Mouse (Mus musculus) MEL (cell line): Measurements from ENCODE around the gene Slc51a. TPM values are rescaled to one million over a fixed set of nuclear protein-coding genes. Genes with fewer than 3 reads are reported as not detected.

Source experiments
- DNase-seq: peaks from one replicate; pipeline ENCODE4 v3.0.0; 2011; ENCODE audit warnings: low read depth, low spot score
- H3K27ac ChIP-seq: 2 replicates; pipeline ENCODE4 v1.5.1; 2012; ENCODE audit warnings: low read depth, mild to moderate bottlenecking, control low read depth, low read length, moderate library complexity; ENCODE audit not compliant: control insufficient read depth
- H3K27me3 ChIP-seq, 2 experiments: fragments of 150-350 bp in 1 of 2; sonication (generic) in 1 of 2; 2 replicates each; pipeline ENCODE4 v1.6.1; 2012; ENCODE audit warnings: low read length in 2 of 2, mild to moderate bottlenecking in 2 of 2, improper control_type of control experiment in 1 of 2, moderate library complexity in 1 of 2; ENCODE audit not compliant: insufficient read depth in 2 of 2, control insufficient read depth in 1 of 2
- H3K36me3 ChIP-seq, 2 experiments: 2 replicates each; pipeline ENCODE4 v1.6.1; 2012 to 2014; ENCODE audit warnings: low read length in 2 of 2, improper control_type of control experiment in 1 of 2, inconsistent platforms in 1 of 2, mild to moderate bottlenecking in 1 of 2; ENCODE audit not compliant: insufficient read depth in 2 of 2, control insufficient read depth in 1 of 2
- H3K4me1 ChIP-seq, 2 experiments: fragments of 150-350 bp in 1 of 2; sonication (generic) in 1 of 2; 2 replicates each; pipeline ENCODE4 v1.6.1; 2012; ENCODE audit warnings: low read length in 2 of 2, improper control_type of control experiment in 1 of 2, mild to moderate bottlenecking in 1 of 2; ENCODE audit not compliant: insufficient read depth in 2 of 2, control insufficient read depth in 1 of 2
- H3K4me3 ChIP-seq, 2 experiments: fragments of 150-350 bp in 1 of 2; sonication (generic) in 1 of 2; 2 replicates each; pipeline ENCODE4 v1.5.1; 2012; ENCODE audit warnings: low read depth in 2 of 2, low read length in 2 of 2, mild to moderate bottlenecking in 2 of 2, moderate library complexity in 2 of 2, control low read depth in 1 of 2, improper control_type of control experiment in 1 of 2; ENCODE audit not compliant: control insufficient read depth in 1 of 2, insufficient read depth in 1 of 2
- H3K79me2 ChIP-seq: 2 replicates; pipeline ENCODE4 v1.6.1; 2012; ENCODE audit warnings: mild to moderate bottlenecking, low read length, moderate library complexity; ENCODE audit not compliant: control insufficient read depth, poor library complexity, insufficient read depth
- H3K9ac ChIP-seq: 2 replicates; pipeline ENCODE4 v1.6.1; 2012; ENCODE audit warnings: low read depth, mild to moderate bottlenecking, control low read depth, low read length, moderate library complexity; ENCODE audit not compliant: control insufficient read depth, poor library complexity, severe bottlenecking
- H3K9me3 ChIP-seq: fragments of 150-350 bp; sonication (generic); replicated peaks from 2 replicates; pipeline ENCODE4 v1.6.1; 2012; ENCODE audit warnings: mild to moderate bottlenecking, low read length, improper control_type of control experiment, moderate library complexity; ENCODE audit not compliant: insufficient read depth
- CHD2 ChIP-seq: IDR thresholded peaks from 2 replicates; pipeline ENCODE4 v1.6.1; 2011; ENCODE audit warnings: low read length, improper control_type of control experiment
- E2F4 ChIP-seq: IDR thresholded peaks from 2 replicates; pipeline ENCODE4 v1.6.1; 2011; ENCODE audit warnings: low read depth, low read length, improper control_type of control experiment, borderline replicate concordance
- HCFC1 ChIP-seq: IDR thresholded peaks from 2 replicates; pipeline ENCODE4 v1.6.1; 2012; ENCODE audit warnings: low read depth, mild to moderate bottlenecking, inconsistent platforms, low read length, improper control_type of control experiment, moderate library complexity
- MAX ChIP-seq: IDR thresholded peaks from 2 replicates; pipeline ENCODE4 v1.6.1; 2011; ENCODE audit warnings: low read length, improper control_type of control experiment
- MXI1 ChIP-seq: IDR thresholded peaks from 2 replicates; pipeline ENCODE4 v1.6.1; 2011; ENCODE audit warnings: mild to moderate bottlenecking, low read depth, low read length, improper control_type of control experiment
- MYC ChIP-seq: IDR thresholded peaks from 2 replicates; pipeline ENCODE4 v1.6.1; 2011; ENCODE audit warnings: low read depth, mild to moderate bottlenecking, low read length, improper control_type of control experiment, moderate library complexity
- NRF1 ChIP-seq: IDR thresholded peaks from 2 replicates; pipeline ENCODE4 v1.6.1; 2014; ENCODE audit warnings: low read depth, mild to moderate bottlenecking, inconsistent platforms, low read length, improper control_type of control experiment, moderate library complexity; ENCODE audit not compliant: poor library complexity, insufficient read depth, severe bottlenecking
- TAL1 ChIP-seq: IDR thresholded peaks from 2 replicates; pipeline ENCODE4 v1.6.1; 2012; ENCODE audit warnings: mild to moderate bottlenecking, inconsistent platforms, low read length, moderate library complexity, mixed read lengths
- TBP ChIP-seq: IDR thresholded peaks from 2 replicates; pipeline ENCODE4 v1.8.0; 2011; ENCODE audit warnings: low read depth, low read length, improper control_type of control experiment
- USF2 ChIP-seq, 2 experiments: IDR thresholded peaks; 2 replicates each; pipeline ENCODE4 v1.6.1; 2011 to 2012; ENCODE audit warnings: improper control_type of control experiment in 2 of 2, low read length in 2 of 2, borderline replicate concordance in 1 of 2, inconsistent platforms in 1 of 2, low read depth in 1 of 2, mild to moderate bottlenecking in 1 of 2; ENCODE audit not compliant: insufficient read depth in 1 of 2
- ZKSCAN1 ChIP-seq: IDR thresholded peaks from 2 replicates; pipeline ENCODE4 v1.6.1; 2012; ENCODE audit warnings: low read depth, mild to moderate bottlenecking, inconsistent platforms, low read length, improper control_type of control experiment, moderate library complexity
- ZNF384 ChIP-seq: IDR thresholded peaks from 2 replicates; pipeline ENCODE4 v1.6.1; 2012; ENCODE audit warnings: low read depth, mild to moderate bottlenecking, inconsistent platforms, low read length, improper control_type of control experiment
- polyA plus RNA-seq, 2 experiments: library from polyadenylated mRNA; stranded (reverse) in 1 of 2; unstranded in 1 of 2; fragments of >175 nt in 1 of 2; fragments of >200 nt in 1 of 2; gene quantifications; 2 replicates each; pipeline versions ENCODE4 v1.2.1 to v1.2.4; 2012; ENCODE audit warnings: low replicate concordance in 2 of 2, low read depth in 1 of 2; ENCODE audit not compliant: insufficient read length in 2 of 2, insufficient read depth in 1 of 2, missing spikeins in 1 of 2
- total RNA-seq: library from RNA; depleted of rRNA; stranded (reverse); fragments of 300-350 nt; gene quantifications from 2 replicates; pipeline ENCODE4 v1.2.3, GENCODE M21; 2012

Gene Slc51a
- total and polyA plus RNA-seq, 3 experiments, result 4.6 to 14.5 TPM; not detected in 1

- no peak overlapping the region for H3K27ac ChIP-seq
- H3K36me3 ChIP-seq, result peaks cover 0 to 12% of the 10 kb centered on the region in 2 experiments; a peak in 2 of 4 replicates
- H3K79me2 ChIP-seq, result no peaks in the 10 kb centered on the region
- no peak overlapping the region for H3K4me3 ChIP-seq
- no peaks in the 10 kb centered on the region for H3K27me3 ChIP-seq
- no peak overlapping the region for H3K9ac ChIP-seq
- no peak for DNase-seq
- TF ChIP-seq MAX (no peak), ZKSCAN1 (no peak), HCFC1 (no peak), E2F4 (no peak), USF2 (IDR thresholded peaks at IDR 0.05; ENCODE audit: borderline replicate concordance in 1 of 2, insufficient read depth in 1 of 2, low read depth in 1 of 2, low read length in 2 of 2) (no peak), NRF1 (no peak), TAL1 (no peak), CHD2 (no peak), TBP (no peak), MYC (no peak)
- H3K4me1 ChIP-seq, result peaks cover 15 to 23% of the 10 kb centered on the region in 2 experiments
- H3K9me3 ChIP-seq, result no peaks in the 10 kb centered on the region
These were observed 30.3 kb upstream of the Slc51a start for GRCm38 (mm10) chr16:32517785-32518481.

- Histone ChIP-seq H3K27me3 (no peaks in the 10 kb centered on the region), H3K9me3 (no peaks in the 10 kb centered on the region), H3K9ac (no peak overlapping the region), H3K4me3 (no peak overlapping the region)
- TF ChIP-seq ZNF384 (0 out of 2 replicates have a peak, but pooled peaks have one; percentile 28), MXI1 (no peak), TAL1 (no peak)
- TF ChIP-seq, all 39 proteins: peak for 1
- DNase-seq, result peak; percentile 19
- Histone ChIP-seq H3K36me3 (peaks cover 0 to 11% of the 10 kb centered on the region in 2 experiments; a peak in 2 of 4 replicates), H3K4me1 (peaks cover 9 to 21% of the 10 kb centered on the region in 2 experiments), H3K79me2 (no peaks in the 10 kb centered on the region), H3K27ac (no peak overlapping the region)
These were observed 28.6 kb upstream of the Slc51a start for GRCm38 (mm10) chr16:32516006-32516962.
